Mouse (Mus musculus): ENCODE data around the gene Dcaf17.

Dcaf17 gene

DNA sequence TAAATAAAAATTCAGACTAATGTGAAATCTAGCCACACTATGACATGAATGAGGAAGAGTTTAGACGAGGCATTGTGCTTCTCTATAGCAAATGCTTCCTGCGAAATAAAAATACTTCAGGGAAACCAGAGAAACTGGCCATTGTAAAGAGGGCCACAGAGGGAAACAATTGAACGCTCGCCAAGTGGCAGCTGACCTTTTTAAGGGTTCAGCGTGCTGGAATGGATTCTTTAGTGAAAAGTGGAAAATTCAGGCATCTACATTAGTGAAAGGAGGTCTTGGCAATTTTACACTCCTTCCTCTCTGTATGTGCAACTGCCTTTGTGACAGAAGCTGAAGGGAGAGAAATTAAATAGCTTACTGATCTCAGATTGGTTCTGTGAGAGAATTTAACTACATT is 66.3 kb downstream of the Dcaf17 start:
- no peak for DNase-seq (ENCODE audit: low spot score)

DNA sequence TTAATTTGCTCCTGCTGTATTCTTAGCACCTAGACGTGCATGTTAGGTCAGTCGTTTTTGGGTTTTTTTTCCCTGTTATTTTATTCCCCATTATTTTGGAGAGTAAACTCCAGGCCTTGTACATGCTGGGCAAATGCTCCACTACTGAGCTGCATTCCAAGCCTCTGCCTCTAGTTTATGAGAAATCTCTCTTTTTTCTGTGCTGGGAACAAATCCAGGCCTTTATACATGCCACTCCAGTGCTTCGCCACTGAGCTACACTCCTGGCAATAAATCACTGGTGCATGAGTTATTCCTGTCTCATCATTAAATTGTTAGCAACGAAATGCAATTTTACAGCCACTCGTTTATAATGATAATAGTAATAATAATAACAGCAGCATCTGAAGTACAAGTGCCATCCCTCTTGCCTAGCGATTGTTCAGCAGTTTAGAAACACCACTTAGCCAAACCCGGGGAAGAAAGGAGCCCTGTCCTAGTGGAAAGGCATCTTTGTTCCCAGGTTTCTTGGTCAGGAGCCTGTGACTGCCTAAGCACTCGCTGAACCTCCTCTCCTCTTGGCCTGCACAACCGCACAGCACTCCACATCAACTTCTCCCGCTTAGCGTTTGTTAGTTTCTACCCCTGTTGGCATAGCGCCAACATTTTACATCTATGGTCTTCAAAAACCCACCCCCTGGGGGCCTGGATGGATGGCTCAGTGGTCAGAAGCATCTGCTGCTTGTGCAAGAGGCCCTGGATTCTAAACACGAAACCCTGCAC is 67.3 kb downstream of the Dcaf17 start:
- DNase-seq (ENCODE audit: low spot score), result no peak

DNA sequence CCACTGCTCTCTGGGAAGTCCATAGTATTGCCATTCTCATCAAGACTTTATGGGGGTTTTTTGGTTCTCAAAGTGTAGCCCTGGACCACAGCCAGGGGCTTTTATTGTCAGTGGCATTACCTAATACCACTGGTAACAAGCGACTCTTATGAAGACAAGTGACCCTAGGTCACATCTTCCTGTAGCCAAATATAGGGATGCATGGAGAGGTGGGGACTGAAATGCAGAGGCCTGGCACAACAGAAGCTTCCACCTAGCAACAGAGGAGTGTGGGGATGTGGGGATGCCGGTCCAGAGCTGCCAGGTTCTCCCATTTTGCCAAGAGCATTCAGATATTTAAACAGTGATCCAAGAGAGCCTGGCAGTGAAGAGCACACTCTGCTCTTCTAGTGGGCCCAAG is 68.5 kb downstream of the Dcaf17 start:
- no peak for DNase-seq (ENCODE audit: low spot score)

DNA sequence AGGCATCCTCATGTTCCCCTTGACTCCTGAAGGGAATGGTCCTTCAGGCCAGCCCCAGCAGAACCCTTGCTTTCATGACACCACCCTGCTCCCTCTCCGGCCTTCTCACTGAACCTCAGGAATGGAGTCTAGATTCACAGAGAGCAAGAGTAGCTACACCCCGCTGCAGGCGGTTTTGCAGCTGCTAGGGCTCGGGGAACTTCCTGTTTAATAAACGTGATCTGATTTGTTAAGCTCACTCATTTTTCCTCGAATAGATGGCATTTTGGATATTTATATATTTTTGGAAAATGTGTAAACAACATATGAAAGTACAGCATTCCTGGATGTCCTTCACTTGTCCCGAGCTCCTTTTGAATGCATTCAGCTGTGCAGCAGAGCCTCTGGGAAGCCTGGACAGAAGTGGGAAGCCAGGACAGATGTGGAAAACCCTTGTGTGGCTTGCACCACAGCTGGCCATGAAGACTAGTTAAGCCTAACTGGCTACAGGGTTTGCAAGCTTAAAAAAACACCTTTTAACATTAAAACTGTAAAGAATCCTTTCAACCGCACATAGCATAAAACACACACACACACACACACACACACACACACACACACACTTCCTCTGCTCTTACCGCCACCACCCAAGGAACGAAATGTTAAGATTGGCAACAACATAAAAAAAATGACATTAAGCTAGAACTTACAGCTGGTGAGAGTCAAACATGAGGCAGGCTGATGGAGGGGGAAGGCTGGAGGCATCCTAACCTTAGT is 72.8 kb downstream of the Dcaf17 start:
- DNase-seq (ENCODE audit: low spot score), result no peak

DNA sequence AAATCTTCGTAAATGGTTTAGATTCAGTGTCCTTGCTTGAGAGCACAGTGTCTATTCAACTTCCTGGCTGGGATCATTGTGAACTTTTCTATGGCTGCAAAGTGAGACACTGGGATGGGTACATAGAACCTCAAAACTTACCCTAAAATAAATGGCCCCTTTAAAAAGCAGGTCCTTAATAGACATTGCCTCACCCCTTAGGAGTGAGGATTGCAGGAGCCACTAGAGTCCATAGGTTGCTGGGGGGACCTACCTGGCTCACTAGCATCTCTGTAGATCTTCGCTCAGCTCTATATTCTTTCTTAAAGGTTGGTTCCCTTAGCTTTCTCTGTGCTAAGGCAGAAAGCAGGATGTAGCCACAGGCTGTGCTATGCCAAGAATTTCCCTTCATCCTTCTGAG is 75.2 kb downstream of the Dcaf17 start:
- DNase-seq (ENCODE audit: low spot score), result no peak

DNA sequence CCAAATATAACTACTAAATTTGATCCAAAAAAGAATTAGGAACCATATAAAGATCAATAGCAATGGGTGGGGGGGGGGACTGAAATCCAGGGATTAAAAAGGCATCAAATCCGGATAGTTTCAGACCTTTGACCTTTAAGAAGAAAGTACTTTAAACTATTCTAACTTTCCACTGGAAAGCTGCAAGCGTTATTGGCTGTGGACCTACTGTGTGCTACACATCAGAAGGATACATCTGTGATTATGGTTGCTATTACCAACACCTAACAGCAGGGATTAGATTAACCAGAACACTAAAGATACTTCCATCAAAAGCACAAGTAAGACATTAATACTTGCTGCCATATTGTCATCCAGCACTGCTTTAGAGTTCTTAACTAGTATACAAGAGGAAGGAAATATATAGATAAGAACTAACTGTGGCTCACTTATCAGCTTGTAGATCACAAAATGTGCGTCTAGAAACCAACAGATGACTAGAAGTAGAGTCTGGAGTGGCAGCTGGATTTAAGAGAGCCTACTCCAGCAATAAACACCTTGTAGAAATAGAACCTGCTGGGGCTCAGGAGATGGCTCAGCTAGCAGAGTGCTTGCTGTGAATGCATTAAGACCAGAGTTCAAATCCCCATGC is 76.9 kb downstream of the Dcaf17 start:
- no peak for DNase-seq (ENCODE audit: low spot score)

DNA sequence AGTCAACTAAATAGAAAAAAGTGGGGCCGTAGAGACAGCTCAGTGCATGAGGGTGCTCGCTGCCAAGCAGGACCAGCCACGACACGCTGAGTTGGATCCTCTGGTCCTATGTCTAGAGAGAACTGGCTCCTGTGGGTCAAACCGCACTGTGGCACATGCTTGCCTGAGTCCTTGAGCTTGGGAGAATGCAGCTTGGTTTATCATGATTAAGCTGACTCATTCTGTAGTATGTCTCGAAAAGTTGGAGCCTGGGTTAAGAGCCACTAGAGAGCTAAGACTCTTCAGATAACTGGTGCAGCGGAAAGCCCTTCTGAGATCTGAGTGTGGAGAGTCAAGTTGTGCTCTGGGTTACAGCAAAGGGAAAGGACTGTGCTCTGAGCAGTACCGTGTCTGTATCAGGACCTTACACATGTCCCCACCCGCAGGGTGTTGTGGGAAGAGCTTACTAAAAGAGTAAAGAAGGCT is 78.9 kb downstream of the Dcaf17 start:
- peak; percentile 42 for DNase-seq (ENCODE audit: low spot score)

DNA sequence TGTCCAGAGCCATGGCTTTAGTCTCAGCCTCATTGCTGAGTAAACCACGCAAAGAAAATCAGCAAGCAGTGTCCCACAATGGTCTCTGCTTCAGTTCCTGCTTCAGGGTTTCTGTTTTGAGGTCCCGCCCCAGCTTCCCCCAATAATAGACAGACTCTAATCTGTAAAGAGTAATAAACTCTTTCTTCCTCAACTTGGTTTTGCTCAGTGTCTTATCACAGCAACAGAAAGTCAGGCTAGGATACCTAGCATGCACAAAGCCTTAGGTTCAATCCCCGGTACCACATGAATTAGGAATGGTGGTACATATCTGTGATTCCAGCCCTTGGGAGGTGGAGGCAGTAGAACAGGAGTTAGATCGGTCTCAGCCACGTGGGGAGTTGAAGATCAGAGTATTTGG is 79.7 kb downstream of the Dcaf17 start:
- DNase-seq (ENCODE audit: low spot score), result no peak

DNA sequence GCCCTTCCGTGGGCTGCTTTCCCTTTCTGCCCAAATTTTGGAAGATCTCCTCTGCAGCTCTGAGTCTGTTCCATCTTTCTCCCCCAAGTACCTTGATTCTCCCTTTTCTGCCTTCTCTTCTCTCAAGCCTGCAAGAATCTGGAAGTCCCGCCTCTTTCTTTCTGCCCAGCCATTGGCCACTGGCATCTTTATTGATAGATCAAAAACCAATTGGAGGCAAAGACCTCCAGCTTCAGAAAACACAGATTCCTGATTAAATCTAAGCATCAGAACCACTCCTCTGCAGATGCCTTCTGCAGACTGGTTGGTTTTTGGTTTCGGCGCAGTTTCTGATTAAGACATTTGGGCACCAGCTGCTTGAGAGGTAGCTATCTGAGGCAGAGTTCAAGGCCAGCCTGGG is 85.5 kb downstream of the Dcaf17 start:
- DNase-seq (ENCODE audit: low spot score), result no peak

DNA sequence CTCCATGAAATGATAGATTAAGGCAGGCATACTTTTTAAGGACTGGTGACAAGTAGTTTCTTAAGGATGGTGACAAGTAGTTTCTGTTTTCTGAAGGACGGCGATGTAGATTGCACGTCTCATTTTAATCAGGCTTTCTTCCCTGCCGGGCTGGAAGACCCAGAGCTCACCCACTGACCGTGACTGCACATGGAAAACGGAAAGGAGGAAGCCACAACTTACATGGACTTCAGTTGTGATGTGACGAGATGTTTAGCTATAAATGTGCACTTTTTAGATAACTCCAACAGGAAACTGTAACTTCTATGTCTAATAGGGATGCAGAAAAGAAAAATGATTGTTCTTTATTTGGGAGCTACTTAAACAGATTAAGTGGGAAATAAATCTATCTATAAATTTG is 87.3 kb downstream of the Dcaf17 start:
- DNase-seq (ENCODE audit: low spot score), result no peak

DNA sequence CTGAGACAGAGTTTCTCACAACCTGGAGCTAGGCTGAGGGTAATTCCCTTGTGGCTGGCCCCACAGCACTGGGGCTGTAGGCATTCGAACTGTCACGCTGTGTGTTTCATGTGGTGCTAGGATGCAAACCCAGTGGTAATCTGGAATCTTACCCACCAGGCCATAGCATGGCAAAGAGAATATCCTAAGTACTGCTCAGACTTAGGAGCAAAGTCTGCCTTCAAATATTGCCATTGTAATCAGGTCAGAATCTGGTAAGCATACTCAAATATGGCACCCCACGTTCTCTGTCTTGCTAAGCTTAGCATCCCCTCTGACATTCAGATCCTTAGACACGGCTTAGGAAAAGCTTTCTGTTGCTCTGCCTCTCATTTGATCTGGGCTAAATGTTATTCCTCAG is 90.7 kb downstream of the Dcaf17 start:
- no peak for DNase-seq (ENCODE audit: low spot score)

DNA sequence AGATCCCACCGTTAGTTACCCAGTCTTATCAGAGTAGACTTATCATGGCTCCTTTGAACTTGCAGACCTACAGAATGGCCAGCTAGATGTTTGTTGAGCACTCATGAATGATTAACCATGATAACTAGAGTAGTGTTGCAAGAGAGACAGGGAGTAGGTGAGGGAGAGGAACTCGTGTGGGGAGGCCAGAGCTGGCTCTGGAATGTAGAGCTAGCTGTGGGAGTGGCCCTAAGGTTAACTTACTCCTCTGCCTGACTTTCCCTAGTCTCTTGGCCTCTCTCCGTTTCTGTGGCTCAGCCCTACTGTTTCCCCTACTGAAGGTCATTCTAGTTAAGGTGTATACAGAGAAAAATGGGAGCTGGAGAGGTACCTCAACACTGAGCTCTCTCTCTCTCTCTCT is 91.1 kb downstream of the Dcaf17 start:
- no peak for DNase-seq (ENCODE audit: low spot score)

DNA sequence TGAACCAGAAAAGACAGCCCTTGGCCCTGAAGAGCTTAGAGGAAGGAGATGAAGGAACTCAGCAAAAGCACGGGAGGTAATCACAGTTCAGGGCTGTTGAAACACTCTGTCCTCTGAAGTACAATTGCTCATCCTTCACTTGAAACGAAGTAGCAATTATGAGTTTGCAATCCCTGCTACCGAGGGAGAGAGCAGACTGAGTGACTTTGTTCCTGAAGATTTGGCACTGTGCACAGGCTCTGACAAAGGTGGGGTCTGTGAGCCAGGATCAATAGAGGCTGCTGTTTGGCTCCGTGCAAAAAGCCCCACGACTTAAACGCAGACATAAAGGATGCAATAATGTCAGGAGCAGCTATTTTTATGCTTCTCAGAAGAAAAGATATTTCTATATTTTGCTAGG is 92.7 kb downstream of the Dcaf17 start:
- no peak for DNase-seq (ENCODE audit: low spot score)
